Comparison of ENCODE assay signal across 24 mouse cellular contexts in the genomic region with DNA sequence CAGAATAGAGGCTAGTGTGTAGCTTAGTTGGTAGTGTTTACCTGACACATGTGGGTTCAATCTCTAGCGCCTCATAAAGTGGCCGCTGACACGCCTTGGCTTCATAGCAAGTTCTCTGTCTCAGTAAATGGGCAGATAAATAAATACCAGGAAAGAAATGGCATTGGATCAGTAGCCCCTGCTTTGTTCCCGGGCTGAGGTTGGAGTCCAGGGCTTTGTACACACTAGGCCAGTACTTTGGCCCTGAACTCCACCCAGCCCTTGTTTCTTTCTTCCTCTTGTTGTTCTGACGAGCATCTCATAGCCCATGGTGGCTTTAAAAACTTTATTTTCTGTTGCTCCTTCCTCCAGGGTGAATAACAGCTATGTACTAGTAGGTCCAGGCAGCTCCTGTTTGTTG. TPM values are rescaled to one million over a fixed set of nuclear protein-coding genes. Genes with fewer than 3 reads are reported as not detected.
DNase-seq lines count a peak whose midpoint lies in the region; ATAC-seq and TF ChIP-seq lines count a peak whose summit lies in the region.
"Had no signal": no experiment of that assay in that cellular context is flagged by ENCODE, and none has a peak within 500 bp of the region (broad histone marks: within the 10 kb centered on the region; RNA-seq: fewer than 3 reads in every experiment).

No protein-coding gene starts in this region.

- H3K27me3 ChIP-seq in liver, adult 2 months (ENCODE audit: control insufficient read depth, insufficient read depth, low read length): no peaks in the 10 kb centered on the region
- no peaks in the 10 kb centered on the region for H3K27me3 ChIP-seq in midbrain, embryonic 11.5 days (ENCODE audit: control insufficient read depth, insufficient read depth, low read length)
- no peaks in the 10 kb centered on the region for H3K27me3 ChIP-seq in midbrain, embryonic 13.5 days
- no peaks in the 10 kb centered on the region for H3K27me3 ChIP-seq in small intestine, adult 2 months (ENCODE audit: control insufficient read depth, insufficient read depth, low read length)
- H3K27me3 ChIP-seq: embryonic facial prominence, embryonic 15.5 days; heart, embryonic 15.5 days had no signal

- H3K27ac ChIP-seq in liver, adult 2 months (replicated peaks; ENCODE audit: insufficient read depth, low read depth, low read length): no peak overlapping the region
- no peak overlapping the region for H3K27ac ChIP-seq in midbrain, embryonic 11.5 days (ENCODE audit: low read depth, low read length)
- no peak overlapping the region for H3K27ac ChIP-seq in midbrain, embryonic 13.5 days
- peak overlapping the region; percentile 28; the same call in 1 of the 2 replicates for H3K27ac ChIP-seq in small intestine, adult 2 months (ENCODE audit: insufficient read depth, low read depth, low read length)
- H3K27ac ChIP-seq: embryonic facial prominence, embryonic 15.5 days; forebrain, embryonic 10.5 days; heart, embryonic 15.5 days had no signal

- no peak overlapping the region for H3K4me3 ChIP-seq in liver, adult 2 months (ENCODE audit: insufficient read depth, low read depth, low read length)
- no peak overlapping the region for H3K4me3 ChIP-seq in midbrain, embryonic 11.5 days (ENCODE audit: low read depth, low read length)
- H3K4me3 ChIP-seq in midbrain, embryonic 13.5 days (replicated peaks): no peak overlapping the region
- H3K4me3 ChIP-seq in small intestine, adult 2 months (ENCODE audit: low read depth, low read length): no peak overlapping the region
- H3K4me3 ChIP-seq: embryonic facial prominence, embryonic 15.5 days; erythroblast, embryonic 14.5 days; forebrain, embryonic 10.5 days; heart, embryonic 15.5 days had no signal

- H3K4me2 ChIP-seq in midbrain, embryonic 11.5 days: no peak overlapping the region
- no peak overlapping the region for H3K4me2 ChIP-seq in midbrain, embryonic 13.5 days (replicated peaks)
- H3K4me2 ChIP-seq: embryonic facial prominence, embryonic 15.5 days; heart, embryonic 11.5 days; heart, embryonic 15.5 days had no signal

- peak; percentile 71 for DNase-seq in liver, adult 2 months (ENCODE audit: extremely low read depth, low read depth, low spot score)
- no peak for DNase-seq in liver
- peak; percentile 69 for DNase-seq in midbrain, embryonic 11.5 days (ENCODE audit: low spot score, missing footprints)
- DNase-seq in left cerebral cortex, postnatal 25 days (ENCODE audit: low spot score in 2 of 2): no peak
- no peak for DNase-seq in cerebellum, adult 11 months
- DNase-seq: adrenal gland, adult 8-10 months; adrenal gland, postnatal 36 days; B cell, adult 2 months; cerebellum, adult 8-10 months; cerebellum, postnatal 14 days; embryo, embryonic 11 days; gastrocnemius, postnatal 36 days; heart, adult 11 months; heart, postnatal 14 days had no signal

- peaks cover 3% of the 10 kb centered on the region for H3K36me3 ChIP-seq in liver, adult 2 months (ENCODE audit: control insufficient read depth, insufficient read depth, low read length)
- 0 out of 2 replicates have a peak, but pooled peaks cover 5% of the 10 kb centered on the region for H3K36me3 ChIP-seq in midbrain, embryonic 11.5 days (ENCODE audit: control insufficient read depth, insufficient read depth, low read length)
- peaks cover 69% of the 10 kb centered on the region for H3K36me3 ChIP-seq in midbrain, embryonic 13.5 days
- H3K36me3 ChIP-seq in small intestine, adult 2 months (ENCODE audit: control insufficient read depth, insufficient read depth, low read length): peaks cover 53% of the 10 kb centered on the region

- no peak for TF ChIP-seq CTCF in liver, adult 2 months (IDR thresholded peaks at IDR 0.05; ENCODE audit: low read depth, low read length)
- no peak for TF ChIP-seq CTCF in small intestine, adult 2 months (IDR thresholded peaks at IDR 0.05; ENCODE audit: extremely low read depth, insufficient read length, insufficient replicate concordance, low read depth, low read length)

- 0 out of 2 replicates have a peak, but pooled peaks cover 3% of the 10 kb centered on the region for H3K4me1 ChIP-seq in liver, adult 2 months (ENCODE audit: control insufficient read depth, insufficient read depth, low read length)
- H3K4me1 ChIP-seq in midbrain, embryonic 11.5 days (ENCODE audit: control insufficient read depth, insufficient read depth, low read length): no peaks in the 10 kb centered on the region
- 0 out of 2 replicates have a peak, but pooled peaks cover 4% of the 10 kb centered on the region for H3K4me1 ChIP-seq in midbrain, embryonic 13.5 days (replicated peaks)
- H3K4me1 ChIP-seq in small intestine, adult 2 months (ENCODE audit: control insufficient read depth, insufficient read depth, insufficient read length, low read length): peaks cover 7% of the 10 kb centered on the region
- H3K4me1 ChIP-seq: embryonic facial prominence, embryonic 15.5 days; forebrain, embryonic 10.5 days; heart, embryonic 15.5 days had no signal

- no peak for TF ChIP-seq POLR2A in liver, adult 2 months (IDR thresholded peaks at IDR 0.05; ENCODE audit: extremely low read depth, insufficient read depth, low read length)
- TF ChIP-seq POLR2A in small intestine, adult 2 months (IDR thresholded peaks at IDR 0.05; ENCODE audit: low read depth, low read length): no peak

- intact Hi-C loops in left cerebral cortex, postnatal 25 days (cut with DNase I): no loop called here

- WGBS in liver, adult 2 months: 33% methylated on average over 5 of the region's 5 CpGs
- WGBS in midbrain, embryonic 11.5 days: 92% methylated on average over 5 of the region's 5 CpGs
- 95% methylated on average over 5 of the region's 5 CpGs for WGBS in midbrain, embryonic 13.5 days
- WGBS in small intestine, adult 2 months: 27% methylated on average over 5 of the region's 5 CpGs

- no peaks in the 10 kb centered on the region for H3K9me3 ChIP-seq in midbrain, embryonic 11.5 days (ENCODE audit: control insufficient read depth, low read length)
- no peaks in the 10 kb centered on the region for H3K9me3 ChIP-seq in midbrain, embryonic 13.5 days
- H3K9me3 ChIP-seq: embryonic facial prominence, embryonic 15.5 days; forebrain, embryonic 10.5 days; G1E; heart, embryonic 15.5 days had no signal

- H3K9ac ChIP-seq in liver, adult 2 months (ENCODE audit: low read depth, low read length): no peak overlapping the region
- no peak overlapping the region for H3K9ac ChIP-seq in midbrain, embryonic 11.5 days (ENCODE audit: low read length)
- H3K9ac ChIP-seq in midbrain, embryonic 13.5 days (replicated peaks): no peak overlapping the region
- H3K9ac ChIP-seq: embryonic facial prominence, embryonic 15.5 days; heart, embryonic 15.5 days had no signal

- H3K79me2 ChIP-seq in liver, adult 2 months (ENCODE audit: control insufficient read depth, insufficient read depth, low read length): no peaks in the 10 kb centered on the region

- no peak for ATAC-seq in midbrain, embryonic 11.5 days (ENCODE audit: low FRiP score)
- ATAC-seq in midbrain, embryonic 13.5 days: no peak
- ATAC-seq: CD4-positive, CD25-positive, alpha-beta regulatory T cell, adult 4 months; forebrain, embryonic 14.5 days had no signal

RNA-seq across cellular contexts. Expression of gene Wwp2, which starts 26.3 kb away (rescaled TPM):
- 11.8 and 14.4 TPM in 2 replicates for total RNA-seq in liver, adult 2 months (2014; rRNA removed)
- 13.0 and 15.0 TPM in 2 replicates for polyA plus RNA-seq in liver, adult 2 months (2012; rRNA removed)
- polyA plus RNA-seq in midbrain, embryonic 11.5 days (2014; fragmentation: Nextera tagmentation; extraction: Ambion mirVana): 53.1 and 56.4 TPM in 2 replicates
- polyA plus RNA-seq in midbrain, embryonic 13.5 days (2015; fragmentation: Nextera tagmentation; extraction: Ambion mirVana): 48.9 and 50.0 TPM in 2 replicates
- polyA plus RNA-seq in small intestine, adult 2 months (2012; rRNA removed): 23.6 and 56.9 TPM in 2 replicates
- total RNA-seq in left cerebral cortex, postnatal 25 days (2021): 10 to 100 TPM; 32.7 to 42.0 TPM

RNA-seq across cellular contexts. Expression of gene Nob1, which starts 37.6 kb away (rescaled TPM):
- 2.4 and 2.8 TPM in 2 replicates for total RNA-seq in liver, adult 2 months (2014; rRNA removed)
- 11.2 and 14.3 TPM in 2 replicates for polyA plus RNA-seq in liver, adult 2 months (2012; rRNA removed)
- polyA plus RNA-seq in midbrain, embryonic 11.5 days (2014; fragmentation: Nextera tagmentation; extraction: Ambion mirVana): 69.5 and 81.7 TPM in 2 replicates
- 70.8 and 75.5 TPM in 2 replicates for polyA plus RNA-seq in midbrain, embryonic 13.5 days (2015; fragmentation: Nextera tagmentation; extraction: Ambion mirVana)
- polyA plus RNA-seq in small intestine, adult 2 months (2012; rRNA removed): 9.2 and 11.7 TPM in 2 replicates
- total RNA-seq in left cerebral cortex, postnatal 25 days (2021): 10 to 100 TPM; 34.2 to 36.8 TPM

RNA-seq across cellular contexts. Expression of gene Nqo1, which starts 59.4 kb away (rescaled TPM):
- 20.0 and 20.6 TPM in 2 replicates for total RNA-seq in liver, adult 2 months (2014; rRNA removed)
- 12.6 and 13.8 TPM in 2 replicates for polyA plus RNA-seq in liver, adult 2 months (2012; rRNA removed)
- polyA plus RNA-seq in midbrain, embryonic 11.5 days (2014; fragmentation: Nextera tagmentation; extraction: Ambion mirVana): 6.7 and 7.9 TPM in 2 replicates
- 3.3 and 3.7 TPM in 2 replicates for polyA plus RNA-seq in midbrain, embryonic 13.5 days (2015; fragmentation: Nextera tagmentation; extraction: Ambion mirVana)
- 9.7 and 37.7 TPM in 2 replicates for polyA plus RNA-seq in small intestine, adult 2 months (2012; rRNA removed)
- 1 to 10 TPM; 4.1 to 4.3 TPM for total RNA-seq in left cerebral cortex, postnatal 25 days (2021)

Comparison
In these comparisons a context has a peak if more than half of its experiments do, and no peak if none do; other contexts are left out.
1. DNase-seq: peak in liver, adult 2 months (single experiment) and midbrain, embryonic 11.5 days (single experiment); none in liver (single experiment), left cerebral cortex, postnatal 25 days (0 of 2) and cerebellum, adult 11 months (single experiment).